Mouse (Mus musculus) midbrain, postnatal 0 days (tissue): ENCODE measurements around the gene Washc4. TPM values are rescaled to one million over a fixed set of nuclear protein-coding genes. Genes with fewer than 3 reads are reported as not detected.
A peak's percentile ranks its signal among the peaks of the same experiment; 100 is the strongest.

Experiments used
- ATAC-seq: fragments of 200-750 bp; cut with Nextera tagmentation; 2 replicates; pipeline ENCODE4 v1.8.0; 2017; ENCODE audit warnings: moderate number of reproducible peaks, mild to moderate bottlenecking, moderate TSS enrichment, moderate library complexity; ENCODE audit not compliant: low FRiP score
- DNase-seq: peaks from one replicate; pipeline ENCODE4 v3.0.0-alpha.2; 2015; ENCODE audit warnings: low spot score
- H3K27ac ChIP-seq: fragments of 300-500 bp; sonication (generic); 2 replicates; pipeline ENCODE4 v1.5.1; 2014; ENCODE audit warnings: low read depth, mild to moderate bottlenecking, low read length, mixed read lengths
- H3K27me3 ChIP-seq: fragments of 300-500 bp; sonication (generic); 2 replicates; pipeline ENCODE4 v1.6.1; 2014; ENCODE audit warnings: low read length, control low read depth, mixed read lengths; ENCODE audit not compliant: insufficient read depth
- H3K36me3 ChIP-seq: fragments of 300-500 bp; sonication (generic); 2 replicates; pipeline ENCODE4 v1.6.1; 2014; ENCODE audit warnings: low read length, control low read depth, mixed read lengths; ENCODE audit not compliant: insufficient read depth
- H3K4me1 ChIP-seq: fragments of 300-500 bp; sonication (generic); 2 replicates; pipeline ENCODE4 v1.6.1; 2014; ENCODE audit warnings: mild to moderate bottlenecking, control low read depth, antibody characterized with exemption, low read length, mixed read lengths; ENCODE audit not compliant: insufficient read depth
- H3K4me2 ChIP-seq: fragments of 300-500 bp; sonication (generic); 2 replicates; pipeline ENCODE4 v1.6.1; 2014; ENCODE audit warnings: low read depth, mild to moderate bottlenecking, low read length, mixed read lengths; ENCODE audit not compliant: poor library complexity, severe bottlenecking
- H3K4me3 ChIP-seq: fragments of 300-500 bp; sonication (generic); 2 replicates; pipeline ENCODE4 v1.5.1; 2014; ENCODE audit warnings: low read depth, mild to moderate bottlenecking, low read length, moderate library complexity
- H3K9ac ChIP-seq: fragments of 300-500 bp; sonication (generic); replicated peaks from 2 replicates; pipeline ENCODE4 v1.6.1; 2014; ENCODE audit warnings: mild to moderate bottlenecking, low read length, moderate library complexity, mixed read lengths; ENCODE audit not compliant: poor library complexity, severe bottlenecking
- H3K9me3 ChIP-seq: fragments of 300-500 bp; sonication (generic); 2 replicates; pipeline ENCODE4 v1.6.1; 2016; ENCODE audit warnings: low read length, control low read depth
- CTCF ChIP-seq: IDR thresholded peaks from 2 replicates; pipeline ENCODE4 v1.5.1; 2016; ENCODE audit warnings: antibody characterized with exemption, mild to moderate bottlenecking
- WGBS: fragments of 180-500 bp; shearing (Covaris S2); extraction: QIAGEN DNeasy Blood & Tissue Kit; methylation state at CpG from one replicate; pipeline ENCODE4 v1.1.7; 2014; 5-methylcytosine and 5-hydroxymethylcytosine counted together
- polyA plus RNA-seq: library from polyadenylated mRNA; unstranded; fragments of >200 nt; fragmentation: Nextera tagmentation; extraction: Ambion mirVana; gene quantifications from 2 replicates; pipeline ENCODE4 v1.2.1, GENCODE M21; 2015
- total RNA-seq: library from RNA; depleted of rRNA; stranded (reverse); fragments of >200 nt; gene quantifications from 2 replicates; pipeline ENCODE4 v1.2.3, GENCODE M21; 2014

The Washc4 gene
- total and polyA plus RNA-seq, 2 experiments from 2014 or later: 16.5 to 22.1 TPM

DNA sequence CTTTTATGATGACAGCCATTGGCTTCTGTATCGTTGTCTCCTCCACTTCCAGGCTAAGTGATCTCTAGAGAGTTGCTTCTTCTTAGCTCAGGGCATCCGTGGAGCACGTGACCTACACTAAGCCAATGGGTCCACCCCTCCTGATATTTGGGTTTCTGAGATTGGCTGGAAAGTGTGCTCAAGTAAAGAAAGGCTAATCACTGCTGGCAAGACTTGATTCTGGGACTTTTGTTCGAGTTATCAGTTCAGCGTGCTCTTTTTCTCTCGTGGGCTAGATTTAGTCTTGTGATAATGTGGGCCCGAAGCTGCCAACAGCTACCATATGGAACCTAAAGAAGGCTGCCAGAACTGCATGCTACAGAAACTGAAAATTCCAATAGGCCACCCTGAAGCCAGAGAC is 1.3 kb upstream of the Washc4 start:
- peaks cover 7% of the 10 kb centered on the region; the same call in 1 of the 2 replicates for H3K4me1 ChIP-seq
- WGBS: 84% methylated on average over 7 of the region's 7 CpGs
- H3K9ac ChIP-seq: no peak overlapping the region
- no peak overlapping the region for H3K4me2 ChIP-seq
- no peaks in the 10 kb centered on the region for H3K36me3 ChIP-seq
- ATAC-seq (no peak), DNase-seq (no peak)
- no peak for TF ChIP-seq CTCF
- H3K4me3 ChIP-seq: no peak overlapping the region
- no peaks in the 10 kb centered on the region for H3K27me3 ChIP-seq
- no peaks in the 10 kb centered on the region for H3K9me3 ChIP-seq
- H3K27ac ChIP-seq: no peak overlapping the region

DNA sequence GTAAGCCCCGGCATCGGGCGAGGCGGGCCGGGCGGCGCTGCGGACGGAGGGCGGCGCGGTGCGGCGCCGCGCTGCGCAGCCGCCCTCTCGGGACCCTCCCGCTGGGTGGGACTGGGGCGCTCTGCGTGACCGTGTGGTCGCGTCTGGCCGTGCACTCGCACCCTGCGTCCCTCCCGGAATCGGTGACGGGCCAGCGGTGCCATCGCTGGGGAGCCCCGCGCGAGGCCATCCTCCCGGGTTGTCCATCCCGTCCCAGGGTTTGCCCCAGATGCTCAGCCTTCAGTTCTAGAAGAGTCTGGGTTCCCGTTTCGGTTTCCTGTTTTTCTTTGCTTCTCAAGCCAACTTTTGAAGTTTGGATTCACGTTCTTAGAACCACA is 539 bp downstream of the Washc4 start:
- WGBS: 0% methylated on average over 32 of the region's 41 CpGs
- peaks cover 7% of the 10 kb centered on the region; the same call in 1 of the 2 replicates for H3K4me1 ChIP-seq
- DNase-seq: peak; percentile 40

DNA sequence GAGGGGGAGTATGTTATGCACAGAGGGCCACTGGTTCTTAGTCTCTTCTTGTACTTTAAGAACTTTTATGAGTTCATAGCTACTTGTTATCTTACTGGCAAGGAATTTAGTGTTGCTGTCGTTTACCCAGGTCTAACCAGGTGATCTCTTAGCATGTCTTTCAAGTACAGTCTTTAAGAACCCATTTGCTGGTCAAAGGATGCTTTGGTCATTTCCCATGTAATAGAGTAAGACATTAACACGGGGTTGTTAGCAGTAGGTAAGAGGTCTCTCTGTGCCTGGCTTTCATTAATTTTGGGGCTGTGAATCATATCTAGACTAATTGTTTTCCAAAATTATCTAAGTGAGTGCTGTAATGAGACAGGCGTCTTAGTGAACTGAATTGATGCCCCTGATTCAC is 1.8 kb downstream of the Washc4 start:
- Histone ChIP-seq H3K36me3 (peaks cover 7% of the 10 kb centered on the region), H3K27ac (no peak overlapping the region), H3K4me2 (peak overlapping the region; percentile 44), H3K4me3 (no peak overlapping the region), H3K9me3 (no peaks in the 10 kb centered on the region), H3K4me1 (peaks cover 7% of the 10 kb centered on the region; the same call in 1 of the 2 replicates), H3K27me3 (no peaks in the 10 kb centered on the region), H3K9ac (no peak overlapping the region)
- WGBS: 76% methylated on average over 3 of the region's 3 CpGs
- ATAC-seq (no peak), DNase-seq (no peak)
- TF ChIP-seq CTCF: no peak

More for the DNA sequence above, 539 bp downstream of the Washc4 start:
- H3K27me3 ChIP-seq: no peaks in the 10 kb centered on the region
- ATAC-seq: peak; percentile 91
- H3K9ac ChIP-seq: peak overlapping the region; percentile 81
- H3K36me3 ChIP-seq: no peaks in the 10 kb centered on the region
- peak overlapping the region; percentile 91 for H3K27ac ChIP-seq
- TF ChIP-seq CTCF: peak; percentile 9; the same call in 1 of the 2 replicates
- H3K4me3 ChIP-seq: peak overlapping the region; percentile 77
- H3K9me3 ChIP-seq: no peaks in the 10 kb centered on the region
- H3K4me2 ChIP-seq: peak overlapping the region; percentile 44

DNA sequence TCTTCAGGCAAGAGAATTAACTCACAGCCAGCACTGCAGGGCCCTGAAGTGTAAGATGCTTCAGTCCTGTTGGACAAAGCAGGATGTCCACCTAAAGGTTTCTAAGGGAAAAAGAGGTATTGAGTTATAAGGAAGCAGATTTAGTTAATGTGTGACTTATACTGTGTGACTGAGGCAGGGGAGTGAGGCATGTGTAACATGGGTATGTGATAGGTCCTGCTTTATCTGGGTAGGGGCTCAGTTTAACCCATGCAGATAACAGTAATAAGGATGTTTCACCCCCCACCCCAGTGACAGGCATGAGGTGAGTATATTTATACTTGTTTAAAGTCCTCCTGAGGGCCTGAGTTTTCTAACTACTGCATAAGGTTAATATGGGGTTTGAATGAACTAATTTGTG is 19.5 kb downstream of the Washc4 start:
- H3K27me3 ChIP-seq: no peaks in the 10 kb centered on the region
- no peak for DNase-seq
- ATAC-seq: no peak
- H3K27ac ChIP-seq: no peak overlapping the region
- no peaks in the 10 kb centered on the region for H3K9me3 ChIP-seq
- no peaks in the 10 kb centered on the region for H3K4me1 ChIP-seq
- H3K4me3 ChIP-seq: no peak overlapping the region
- H3K4me2 ChIP-seq: no peak overlapping the region
- H3K36me3 ChIP-seq: peaks cover 49% of the 10 kb centered on the region
- no peak overlapping the region for H3K9ac ChIP-seq
- TF ChIP-seq CTCF: no peak

DNA sequence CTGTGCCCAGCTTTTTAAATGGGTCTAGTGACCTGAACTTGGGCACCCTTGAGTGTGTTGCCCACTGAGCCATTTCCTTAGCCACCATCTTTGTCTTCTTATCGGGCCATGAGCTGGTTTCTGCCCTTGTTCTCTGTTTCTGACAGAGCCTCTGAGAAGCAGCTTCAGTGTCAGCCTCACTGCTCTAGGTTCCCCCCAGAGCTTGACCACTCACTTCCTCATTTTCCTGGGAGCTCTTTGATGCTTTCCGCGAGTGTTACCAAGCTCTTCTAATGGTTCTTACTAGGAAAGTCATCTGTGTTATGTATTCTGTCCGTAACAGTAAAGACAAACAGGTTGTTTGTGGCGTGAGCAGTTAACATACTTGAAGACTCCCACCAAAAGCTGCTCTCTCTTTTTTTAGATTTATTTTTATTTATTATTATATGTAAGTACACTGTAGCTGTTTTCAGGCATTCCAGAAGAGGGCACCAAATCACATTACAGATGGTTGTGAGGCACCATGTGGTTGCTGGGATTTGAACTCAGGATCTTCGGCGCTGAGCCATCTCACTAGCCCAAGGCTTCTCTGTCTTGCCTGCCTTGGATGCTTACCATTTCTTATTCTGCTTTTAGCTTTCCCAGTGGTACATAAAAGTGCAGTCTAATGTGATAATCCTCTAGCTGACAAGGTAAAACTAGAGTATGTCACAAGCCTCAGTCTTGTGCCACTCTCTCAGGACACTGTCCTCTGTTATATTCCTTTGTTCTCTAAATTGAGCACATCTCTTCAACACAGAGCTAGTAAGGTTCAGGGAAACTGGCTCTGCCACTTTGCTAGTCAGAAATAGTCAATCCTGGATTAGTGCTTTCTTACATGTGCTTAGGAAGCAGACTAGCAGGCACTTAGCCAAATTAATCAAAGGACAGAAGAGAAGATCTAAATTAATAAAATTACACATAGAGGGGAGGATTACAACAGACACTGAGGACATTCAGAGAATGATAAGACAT is 22.2 kb downstream of the Washc4 start:
- DNase-seq (no peak), ATAC-seq (no peak)
- Histone ChIP-seq H3K4me3 (no peak overlapping the region), H3K27ac (no peak overlapping the region), H3K9ac (no peak overlapping the region), H3K9me3 (no peaks in the 10 kb centered on the region), H3K36me3 (peaks cover 44% of the 10 kb centered on the region), H3K4me2 (no peak overlapping the region), H3K4me1 (no peaks in the 10 kb centered on the region), H3K27me3 (no peaks in the 10 kb centered on the region)
- 98% methylated on average over 7 of the region's 7 CpGs for WGBS
- peak; percentile 28 for TF ChIP-seq CTCF

DNA sequence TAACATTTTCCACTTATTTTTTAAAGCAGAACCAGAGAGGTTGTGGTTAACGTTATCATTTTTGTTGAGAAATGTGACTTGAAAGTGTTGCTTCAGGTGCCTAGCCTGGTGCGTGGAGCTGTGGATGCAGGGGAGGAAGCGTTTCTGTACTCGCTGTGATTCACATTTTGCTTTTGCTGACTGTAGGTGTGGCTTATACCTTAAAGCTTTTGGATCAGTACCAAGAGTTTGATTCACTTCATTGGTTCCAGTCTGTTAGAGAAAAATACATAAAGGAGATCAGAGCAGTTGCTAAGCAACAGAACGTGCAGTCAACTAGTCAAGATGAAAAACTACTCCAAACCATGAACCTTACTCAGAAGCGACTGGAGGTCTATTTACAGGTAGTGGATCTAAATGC is 47.2 kb downstream of the Washc4 start:
- no peaks in the 10 kb centered on the region for H3K9me3 ChIP-seq
- 60% methylated on average over 6 of the region's 6 CpGs for WGBS
- H3K4me1 ChIP-seq: no peaks in the 10 kb centered on the region
- H3K27me3 ChIP-seq: no peaks in the 10 kb centered on the region
- no peak overlapping the region for H3K9ac ChIP-seq
- H3K4me2 ChIP-seq: no peak overlapping the region
- peaks cover 52% of the 10 kb centered on the region for H3K36me3 ChIP-seq
- H3K4me3 ChIP-seq: no peak overlapping the region
- ATAC-seq (no peak), DNase-seq (peak; percentile 35)
- TF ChIP-seq CTCF: no peak
- no peak overlapping the region for H3K27ac ChIP-seq
